Mouse (Mus musculus) ES-CJ7 (cell line): ENCODE data around the gene Vmn2r65.

Experiments
- DNase-seq: peaks from one replicate; pipeline ENCODE4 v3.0.0; 2011; ENCODE audit warnings: low read depth, low spot score

The Vmn2r65 gene

GRCm38 (mm10) chr7:84964015-84964414 is at the start of gene Vmn2r65:
Gene Vmn2r65 (minus strand): TSS chr7:84964115.
- no peak for DNase-seq

- DNase-seq: no peak
Measured at GRCm38 (mm10) chr7:85012168-85012567, 48.3 kb upstream of the Vmn2r65 start, which contains the start of gene Vmn2r66. Gene Vmn2r66 (minus strand): TSS chr7:85012268.

GRCm38 (mm10) chr7:84996694-84997093 is 32.8 kb upstream of the Vmn2r65 start:
- no peak for DNase-seq
